In genomic region chr3:31457938-31458337, GRCm38 (mm10) we compare ENCODE assay signal across 16 mouse cellular contexts.
DNase-seq lines count a peak whose midpoint lies in the region; ATAC-seq and TF ChIP-seq lines count a peak whose summit lies in the region.
"Had no signal": no experiment of that assay in that cellular context is flagged by ENCODE, and none has a peak within 500 bp of the region (broad histone marks: within the 10 kb centered on the region; RNA-seq: fewer than 3 reads in every experiment).

No protein-coding gene starts in this region.

- no peaks in the 10 kb centered on the region for H3K4me1 ChIP-seq in hindbrain, embryonic 11.5 days (replicated peaks; ENCODE audit: control insufficient read depth, insufficient read depth, low read length)
- H3K4me1 ChIP-seq in hindbrain, embryonic 10.5 days (replicated peaks) = 0 out of 2 replicates have a peak, but pooled peaks cover 7% of the 10 kb centered on the region
- no peaks in the 10 kb centered on the region for H3K4me1 ChIP-seq in hindbrain, embryonic 16.5 days (ENCODE audit: control insufficient read depth, insufficient read depth, low read depth, low read length)
- peaks cover 8% of the 10 kb centered on the region; the same call in 1 of the 2 replicates for H3K4me1 ChIP-seq in midbrain, embryonic 16.5 days (ENCODE audit: control insufficient read depth, insufficient read depth, low read length)
- no peaks in the 10 kb centered on the region for H3K4me1 ChIP-seq in intestine, postnatal 0 days (replicated peaks; ENCODE audit: control insufficient read depth, insufficient read depth, low read length)

- 64% methylated on average over 3 of the region's 4 CpGs for WGBS in hindbrain, embryonic 11.5 days
- 64% methylated on average over 3 of the region's 4 CpGs for WGBS in hindbrain, embryonic 10.5 days
- WGBS in hindbrain, embryonic 16.5 days = 50% methylated on average over 4 of the region's 4 CpGs
- WGBS in midbrain, embryonic 16.5 days = 27% methylated on average over 3 of the region's 4 CpGs
- 68% methylated on average over 4 of the region's 4 CpGs for WGBS in intestine, postnatal 0 days

- no peak for TF ChIP-seq CTCF in brain, embryonic 14.5 days (IDR thresholded peaks at IDR 0.05; ENCODE audit: borderline replicate concordance, extremely low read depth, insufficient read depth, insufficient read length)
- no peak for TF ChIP-seq CTCF in intestine, postnatal 0 days (IDR thresholded peaks at IDR 0.05; ENCODE audit: low read depth)

- no peaks in the 10 kb centered on the region for H3K9me3 ChIP-seq in hindbrain, embryonic 11.5 days (ENCODE audit: control insufficient read depth, low read length)
- 0 out of 2 replicates have a peak, but pooled peaks cover 7% of the 10 kb centered on the region for H3K9me3 ChIP-seq in hindbrain, embryonic 10.5 days
- 0 out of 2 replicates have a peak, but pooled peaks cover 2% of the 10 kb centered on the region for H3K9me3 ChIP-seq in hindbrain, embryonic 16.5 days (ENCODE audit: control insufficient read depth, low read length)
- no peaks in the 10 kb centered on the region for H3K9me3 ChIP-seq in midbrain, embryonic 16.5 days (replicated peaks; ENCODE audit: control insufficient read depth, low read length, poor library complexity, severe bottlenecking)
- H3K9me3 ChIP-seq in intestine, postnatal 0 days (ENCODE audit: control insufficient read depth) = no peaks in the 10 kb centered on the region

- no peaks in the 10 kb centered on the region for H3K36me3 ChIP-seq in hindbrain, embryonic 11.5 days (ENCODE audit: control insufficient read depth, insufficient read depth, low read length)
- H3K36me3 ChIP-seq in hindbrain, embryonic 10.5 days = no peaks in the 10 kb centered on the region
- H3K36me3 ChIP-seq in hindbrain, embryonic 16.5 days (ENCODE audit: control insufficient read depth, insufficient read depth, low read length) = no peaks in the 10 kb centered on the region
- H3K36me3 ChIP-seq in midbrain, embryonic 16.5 days (ENCODE audit: control insufficient read depth, insufficient read depth, low read length) = no peaks in the 10 kb centered on the region
- H3K36me3 ChIP-seq in intestine, postnatal 0 days (ENCODE audit: control insufficient read depth, insufficient read depth) = no peaks in the 10 kb centered on the region

- DNase-seq in hindbrain, embryonic 11.5 days (ENCODE audit: low spot score) = peak; percentile 10
- no peak for DNase-seq in hindbrain, embryonic 10.5 days (ENCODE audit: low spot score)
- DNase-seq in brain, embryonic 14.5 days (ENCODE audit: low read depth) = peak; percentile 41
- no peak for DNase-seq in spleen, postnatal 10 days (ENCODE audit: low spot score in 2 of 2)
- DNase-seq in embryo, embryonic 9.5 days (ENCODE audit: extremely low spot score) = no peak
- DNase-seq: cerebellum, adult 11 months; cerebellum, postnatal 14 days; kidney, adult 18-20 months; liver; liver, postnatal 0 days; lung, postnatal 36 days; thymus, postnatal 36 days had no signal

- no peak overlapping the region for H3K4me2 ChIP-seq in hindbrain, embryonic 11.5 days (replicated peaks; ENCODE audit: low read depth, low read length)
- no peak overlapping the region for H3K4me2 ChIP-seq in hindbrain, embryonic 16.5 days (ENCODE audit: low read length)
- no peak overlapping the region for H3K4me2 ChIP-seq in midbrain, embryonic 16.5 days (ENCODE audit: low read length)
- H3K4me2 ChIP-seq in intestine, postnatal 0 days (replicated peaks; ENCODE audit: low read depth) = no peak overlapping the region

- H3K27me3 ChIP-seq in hindbrain, embryonic 11.5 days (ENCODE audit: control insufficient read depth, insufficient read depth, low read length) = no peaks in the 10 kb centered on the region
- H3K27me3 ChIP-seq in hindbrain, embryonic 10.5 days (ENCODE audit: insufficient read depth, poor library complexity, severe bottlenecking) = no peaks in the 10 kb centered on the region
- H3K27me3 ChIP-seq in hindbrain, embryonic 16.5 days (replicated peaks; ENCODE audit: control insufficient read depth, insufficient read depth, low read length) = no peaks in the 10 kb centered on the region
- no peaks in the 10 kb centered on the region for H3K27me3 ChIP-seq in midbrain, embryonic 16.5 days (ENCODE audit: control insufficient read depth, insufficient read depth, low read depth, low read length)
- no peaks in the 10 kb centered on the region for H3K27me3 ChIP-seq in intestine, postnatal 0 days (replicated peaks; ENCODE audit: control insufficient read depth, insufficient read depth, low read length)
- H3K27me3 ChIP-seq: CH12.LX had no signal

- no peak overlapping the region for H3K27ac ChIP-seq in hindbrain, embryonic 11.5 days (ENCODE audit: low read depth, low read length)
- no peak overlapping the region for H3K27ac ChIP-seq in hindbrain, embryonic 10.5 days
- no peak overlapping the region for H3K27ac ChIP-seq in hindbrain, embryonic 16.5 days (ENCODE audit: low read depth, low read length)
- H3K27ac ChIP-seq in midbrain, embryonic 16.5 days (ENCODE audit: low read length) = no peak overlapping the region
- no peak overlapping the region for H3K27ac ChIP-seq in intestine, postnatal 0 days (ENCODE audit: low read depth, low read length)

- H3K9ac ChIP-seq in hindbrain, embryonic 11.5 days (ENCODE audit: low read depth, low read length) = no peak overlapping the region
- no peak overlapping the region for H3K9ac ChIP-seq in hindbrain, embryonic 16.5 days (ENCODE audit: low read depth, low read length)
- no peak overlapping the region for H3K9ac ChIP-seq in midbrain, embryonic 16.5 days (ENCODE audit: low read depth, low read length)
- H3K9ac ChIP-seq in intestine, postnatal 0 days (ENCODE audit: low read depth, low read length) = no peak overlapping the region
- H3K9ac ChIP-seq: liver, postnatal 0 days had no signal

- H3K4me3 ChIP-seq in hindbrain, embryonic 11.5 days (ENCODE audit: low read depth, low read length) = no peak overlapping the region
- no peak overlapping the region for H3K4me3 ChIP-seq in hindbrain, embryonic 10.5 days
- no peak overlapping the region for H3K4me3 ChIP-seq in hindbrain, embryonic 16.5 days (ENCODE audit: low read length)
- H3K4me3 ChIP-seq in midbrain, embryonic 16.5 days (ENCODE audit: low read depth, low read length) = no peak overlapping the region
- H3K4me3 ChIP-seq in intestine, postnatal 0 days (ENCODE audit: low read depth, low read length) = no peak overlapping the region

- 0 out of 2 replicates have a peak, but pooled peaks have one; percentile 45 for ATAC-seq in hindbrain, embryonic 11.5 days (ENCODE audit: low FRiP score)
- peak; percentile 91 for ATAC-seq in hindbrain, embryonic 16.5 days
- ATAC-seq in midbrain, embryonic 16.5 days = peak; percentile 93
- no peak for ATAC-seq in intestine, postnatal 0 days
- ATAC-seq: liver, postnatal 0 days had no signal

- no peak for TF ChIP-seq POLR2A in brain, embryonic 14.5 days (IDR thresholded peaks at IDR 0.05; ENCODE audit: borderline replicate concordance, extremely low read depth, insufficient read depth, insufficient read length, poor library complexity, severe bottlenecking)

Comparison
In these comparisons a context has a peak if more than half of its experiments do, and no peak if none do; other contexts are left out.
1. DNase-seq: peak in hindbrain, embryonic 11.5 days (single experiment) and brain, embryonic 14.5 days (single experiment); none in hindbrain, embryonic 10.5 days (single experiment), spleen, postnatal 10 days (0 of 2) and embryo, embryonic 9.5 days (single experiment).